Mouse (Mus musculus): ENCODE data around the gene Mrpl45. TPM values are rescaled to one million over a fixed set of nuclear protein-coding genes. Genes with fewer than 3 reads are reported as not detected.
"Not testable (repeated sequence)": the region's sequence is repeated elsewhere in the genome, so short reads cannot be mapped to it uniquely, and the experiment has no call there.

Gene Mrpl45
- polyA plus RNA-seq, 1 experiment from 2014 or later: 55.9 TPM

GRCm38 (mm10) chr11:97314751-97315503, 589 bp upstream of the Mrpl45 start:
- no peaks in the 10 kb centered on the region for H3K36me3 ChIP-seq (ENCODE audit: control insufficient read depth, insufficient read depth, low read length)
- H3K9me3 ChIP-seq (ENCODE audit: control insufficient read depth, low read length): no peaks in the 10 kb centered on the region
- no peak overlapping the region for H3K27ac ChIP-seq (ENCODE audit: low read depth, low read length)
- no peaks in the 10 kb centered on the region for H3K27me3 ChIP-seq (ENCODE audit: control insufficient read depth, insufficient read depth, low read length)
- no peaks in the 10 kb centered on the region; the same call in 1 of the 2 replicates for H3K4me1 ChIP-seq (replicated peaks; ENCODE audit: control insufficient read depth, insufficient read depth, low read length)
- WGBS: 49% methylated on average over 8 of the region's 8 CpGs
- H3K4me2 ChIP-seq (ENCODE audit: low read depth, low read length, severe bottlenecking): peak overlapping the region; percentile 33; the same call in 1 of the 2 replicates
- ATAC-seq (replicated peaks; ENCODE audit: low FRiP score) (no peak), DNase-seq (ENCODE audit: low spot score) (no peak)
- H3K4me3 ChIP-seq (ENCODE audit: low read depth, low read length): no peak overlapping the region; the same call in 1 of the 2 replicates
- H3K9ac ChIP-seq (ENCODE audit: low read length): no peak overlapping the region; the same call in 1 of the 2 replicates

- no peak for ATAC-seq (replicated peaks; ENCODE audit: low FRiP score)
- no peak overlapping the region for H3K9ac ChIP-seq (ENCODE audit: low read length)
- no peaks in the 10 kb centered on the region for H3K27me3 ChIP-seq (ENCODE audit: control insufficient read depth, insufficient read depth, low read length)
- no peak overlapping the region for H3K4me3 ChIP-seq (ENCODE audit: low read depth, low read length)
- WGBS: 93% methylated on average over 8 of the region's 8 CpGs
- no peak overlapping the region for H3K4me2 ChIP-seq (ENCODE audit: low read depth, low read length, severe bottlenecking)
- no peaks in the 10 kb centered on the region; the same call in 1 of the 2 replicates for H3K36me3 ChIP-seq (ENCODE audit: control insufficient read depth, insufficient read depth, low read length)
- H3K9me3 ChIP-seq (ENCODE audit: control insufficient read depth, low read length): no peaks in the 10 kb centered on the region
- H3K4me1 ChIP-seq (replicated peaks; ENCODE audit: control insufficient read depth, insufficient read depth, low read length): no peaks in the 10 kb centered on the region
- DNase-seq (ENCODE audit: low spot score): no peak
- H3K27ac ChIP-seq (ENCODE audit: low read depth, low read length): no peak overlapping the region
Measured at GRCm38 (mm10) chr11:97321197-97321596, 5.7 kb downstream of the Mrpl45 start.

GRCm38 (mm10) chr11:97321894-97322600, 6.5 kb downstream of the Mrpl45 start:
- H3K9ac ChIP-seq (ENCODE audit: low read length); H3K27ac ChIP-seq (ENCODE audit: low read depth, low read length); DNase-seq (ENCODE audit: low spot score); H3K9me3 ChIP-seq (ENCODE audit: control insufficient read depth, low read length); H3K4me3 ChIP-seq (ENCODE audit: low read depth, low read length); H3K27me3 ChIP-seq (ENCODE audit: control insufficient read depth, insufficient read depth, low read length); H3K4me2 ChIP-seq (ENCODE audit: low read depth, low read length, severe bottlenecking); H3K4me1 ChIP-seq (replicated peaks; ENCODE audit: control insufficient read depth, insufficient read depth, low read length); H3K36me3 ChIP-seq (ENCODE audit: control insufficient read depth, insufficient read depth, low read length); ATAC-seq (replicated peaks; ENCODE audit: low FRiP score): not testable (repeated sequence)
- 82% methylated on average over 8 of the region's 8 CpGs for WGBS

DNA sequence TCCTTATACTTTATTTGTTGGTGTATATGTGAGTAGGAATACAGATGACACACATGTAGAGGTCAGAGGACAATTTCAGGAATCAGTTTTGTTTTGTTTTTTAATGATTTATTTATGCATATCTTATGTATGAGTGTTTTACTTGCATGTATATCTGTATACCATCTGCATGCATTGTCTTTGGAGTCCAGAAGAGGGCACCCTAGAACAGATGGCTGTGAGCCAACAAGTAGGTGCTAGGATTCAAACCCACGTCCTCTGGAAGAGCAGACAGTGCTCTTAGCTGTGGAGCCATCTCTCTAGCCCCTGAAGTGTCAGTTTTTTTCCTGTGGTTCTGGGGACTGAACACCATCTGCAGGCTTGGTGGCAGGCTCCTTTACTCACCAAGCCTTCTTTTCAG, 9.7 kb downstream of the Mrpl45 start:
- Histone ChIP-seq H3K27ac (ENCODE audit: low read depth, low read length) (no peak overlapping the region), H3K9ac (ENCODE audit: low read length) (no peak overlapping the region), H3K27me3 (ENCODE audit: control insufficient read depth, insufficient read depth, low read length) (no peaks in the 10 kb centered on the region), H3K9me3 (ENCODE audit: control insufficient read depth, low read length) (no peaks in the 10 kb centered on the region), H3K4me1 (replicated peaks; ENCODE audit: control insufficient read depth, insufficient read depth, low read length) (no peaks in the 10 kb centered on the region), H3K4me3 (ENCODE audit: low read depth, low read length) (no peak overlapping the region), H3K4me2 (ENCODE audit: low read depth, low read length, severe bottlenecking) (no peak overlapping the region), H3K36me3 (ENCODE audit: control insufficient read depth, insufficient read depth, low read length) (peaks cover 4% of the 10 kb centered on the region; the same call in 1 of the 2 replicates)
- DNase-seq (ENCODE audit: low spot score): no peak
- 75% methylated on average over 1 of the region's 1 CpGs for WGBS
- ATAC-seq (replicated peaks; ENCODE audit: low FRiP score): no peak

GRCm38 (mm10) chr11:97328148-97328547, 12.6 kb downstream of the Mrpl45 start:
- WGBS: 30% methylated on average over 9 of the region's 9 CpGs
- no peak overlapping the region for H3K9ac ChIP-seq (ENCODE audit: low read length)

DNA sequence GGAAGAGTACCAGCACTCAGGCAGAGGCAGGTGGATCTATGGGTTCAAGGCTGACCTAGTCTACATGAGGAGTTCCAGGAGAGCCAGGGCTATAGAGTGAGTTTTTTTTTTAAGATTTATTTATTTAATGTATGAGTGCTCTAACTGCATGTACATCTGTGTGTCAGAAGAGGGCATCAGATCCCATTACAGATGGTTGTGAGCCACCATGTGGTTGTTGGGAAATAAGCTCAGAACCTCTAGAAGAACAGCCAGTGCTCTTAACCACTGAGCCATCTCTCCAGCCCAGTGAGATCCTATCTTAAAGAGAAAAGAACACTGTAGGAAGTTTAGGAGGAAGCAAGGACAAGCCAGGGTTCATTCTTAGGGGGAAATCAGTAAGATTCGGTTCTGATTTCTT, 14.8 kb downstream of the Mrpl45 start:
- Histone ChIP-seq H3K9me3 (ENCODE audit: control insufficient read depth, low read length) (no peaks in the 10 kb centered on the region), H3K4me3 (ENCODE audit: low read depth, low read length) (no peak overlapping the region), H3K27me3 (ENCODE audit: control insufficient read depth, insufficient read depth, low read length) (no peaks in the 10 kb centered on the region), H3K4me1 (replicated peaks; ENCODE audit: control insufficient read depth, insufficient read depth, low read length) (no peaks in the 10 kb centered on the region; the same call in 1 of the 2 replicates), H3K27ac (ENCODE audit: low read depth, low read length) (no peak overlapping the region), H3K36me3 (ENCODE audit: control insufficient read depth, insufficient read depth, low read length) (peaks cover 4% of the 10 kb centered on the region; the same call in 1 of the 2 replicates), H3K9ac (ENCODE audit: low read length) (no peak overlapping the region), H3K4me2 (ENCODE audit: low read depth, low read length, severe bottlenecking) (no peak overlapping the region)
- DNase-seq (ENCODE audit: low spot score): no peak
- 94% methylated on average over 1 of the region's 1 CpGs for WGBS
- ATAC-seq (replicated peaks; ENCODE audit: low FRiP score): no peak

More at GRCm38 (mm10) chr11:97328148-97328547, 12.6 kb downstream of the Mrpl45 start:
- ATAC-seq (replicated peaks; ENCODE audit: low FRiP score): no peak
- no peak overlapping the region for H3K4me2 ChIP-seq (ENCODE audit: low read depth, low read length, severe bottlenecking)
- DNase-seq (ENCODE audit: low spot score): peak; percentile 84
- H3K36me3 ChIP-seq (ENCODE audit: control insufficient read depth, insufficient read depth, low read length): peaks cover 4% of the 10 kb centered on the region; the same call in 1 of the 2 replicates
- no peaks in the 10 kb centered on the region; the same call in 1 of the 2 replicates for H3K4me1 ChIP-seq (replicated peaks; ENCODE audit: control insufficient read depth, insufficient read depth, low read length)
- no peak overlapping the region for H3K27ac ChIP-seq (ENCODE audit: low read depth, low read length)
- no peaks in the 10 kb centered on the region for H3K27me3 ChIP-seq (ENCODE audit: control insufficient read depth, insufficient read depth, low read length)
- no peak overlapping the region for H3K4me3 ChIP-seq (ENCODE audit: low read depth, low read length)
- no peaks in the 10 kb centered on the region for H3K9me3 ChIP-seq (ENCODE audit: control insufficient read depth, low read length)

GRCm38 (mm10) chr11:97331231-97332190, 16.0 kb downstream of the Mrpl45 start:
- no peaks in the 10 kb centered on the region; the same call in 1 of the 2 replicates for H3K4me1 ChIP-seq (replicated peaks; ENCODE audit: control insufficient read depth, insufficient read depth, low read length)
- H3K36me3 ChIP-seq (ENCODE audit: control insufficient read depth, insufficient read depth, low read length): peaks cover 4% of the 10 kb centered on the region; the same call in 1 of the 2 replicates
- H3K4me2 ChIP-seq (ENCODE audit: low read depth, low read length, severe bottlenecking): no peak overlapping the region
- DNase-seq (ENCODE audit: low spot score) (no peak), ATAC-seq (replicated peaks; ENCODE audit: low FRiP score) (no peak)
- H3K9ac ChIP-seq (ENCODE audit: low read length): no peak overlapping the region
- WGBS: 69% methylated on average over 12 of the region's 12 CpGs
- H3K27me3 ChIP-seq (ENCODE audit: control insufficient read depth, insufficient read depth, low read length): no peaks in the 10 kb centered on the region
- no peak overlapping the region for H3K27ac ChIP-seq (ENCODE audit: low read depth, low read length)
- H3K4me3 ChIP-seq (ENCODE audit: low read depth, low read length): no peak overlapping the region
- H3K9me3 ChIP-seq (ENCODE audit: control insufficient read depth, low read length): no peaks in the 10 kb centered on the region

DNA sequence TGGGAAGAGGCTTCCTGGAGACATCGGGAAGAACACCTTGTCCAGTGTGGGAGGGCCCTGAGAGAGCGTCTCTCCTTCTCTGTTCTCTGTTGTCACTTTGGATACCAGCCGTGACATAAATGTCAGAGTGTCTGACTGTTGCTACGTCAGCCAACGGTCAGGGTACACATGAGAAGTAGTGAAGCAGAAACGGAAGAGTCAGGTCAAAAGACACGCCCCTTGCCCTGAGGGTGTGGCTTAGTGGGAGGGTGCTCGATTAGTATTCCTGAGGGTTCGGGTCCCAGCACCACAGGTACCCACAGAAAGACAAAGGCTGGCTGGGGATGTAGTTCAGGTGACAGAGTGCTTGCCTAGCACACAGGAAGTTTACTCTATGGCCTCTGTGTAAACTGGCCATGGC, 17.5 kb downstream of the Mrpl45 start:
- Histone ChIP-seq H3K27me3 (ENCODE audit: control insufficient read depth, insufficient read depth, low read length) (no peaks in the 10 kb centered on the region), H3K4me3 (ENCODE audit: low read depth, low read length) (no peak overlapping the region), H3K4me2 (ENCODE audit: low read depth, low read length, severe bottlenecking) (no peak overlapping the region), H3K27ac (ENCODE audit: low read depth, low read length) (no peak overlapping the region), H3K4me1 (replicated peaks; ENCODE audit: control insufficient read depth, insufficient read depth, low read length) (no peaks in the 10 kb centered on the region; the same call in 1 of the 2 replicates), H3K9me3 (ENCODE audit: control insufficient read depth, low read length) (no peaks in the 10 kb centered on the region), H3K36me3 (ENCODE audit: control insufficient read depth, insufficient read depth, low read length) (peaks cover 4% of the 10 kb centered on the region; the same call in 1 of the 2 replicates), H3K9ac (ENCODE audit: low read length) (no peak overlapping the region)
- ATAC-seq (replicated peaks; ENCODE audit: low FRiP score): no peak
- 55% methylated on average over 9 of the region's 9 CpGs for WGBS
- no peak for DNase-seq (ENCODE audit: low spot score)

All from forebrain, embryonic 11.5 days (tissue).